Mouse (Mus musculus) limb, embryonic 15.5 days (tissue): ENCODE results near the gene Tuba1a. TPM values are rescaled to one million over a fixed set of nuclear protein-coding genes. Genes with fewer than 3 reads are reported as not detected.
"Not testable (repeated sequence)": the region's sequence is repeated elsewhere in the genome, so short reads cannot be mapped to it uniquely, and the experiment has no call there.

Source experiments
- ATAC-seq: fragments of 200-750 bp; cut with Nextera tagmentation; 2 replicates; pipeline ENCODE4 v1.8.0; 2017; ENCODE audit warnings: low read depth, moderate TSS enrichment; ENCODE audit not compliant: insufficient number of reproducible peaks, low FRiP score, low TSS enrichment
- H3K27ac ChIP-seq: fragments of 300-500 bp; sonication (generic); 2 replicates; pipeline ENCODE4 v1.5.1; 2015; ENCODE audit warnings: moderate library complexity, mild to moderate bottlenecking, inconsistent platforms
- H3K27me3 ChIP-seq: fragments of 300-500 bp; sonication (generic); 2 replicates; pipeline ENCODE4 v1.6.1; 2015; ENCODE audit warnings: inconsistent platforms
- H3K36me3 ChIP-seq: fragments of 300-500 bp; sonication (generic); 2 replicates; pipeline ENCODE4 v1.6.1; 2015; ENCODE audit warnings: inconsistent platforms
- H3K4me1 ChIP-seq: fragments of 300-500 bp; sonication (generic); 2 replicates; pipeline ENCODE4 v1.6.1; 2015; ENCODE audit warnings: inconsistent platforms
- H3K4me2 ChIP-seq: fragments of 300-500 bp; sonication (generic); 2 replicates; pipeline ENCODE4 v1.6.1; 2015; ENCODE audit warnings: mild to moderate bottlenecking, inconsistent platforms
- H3K4me3 ChIP-seq: fragments of 300-500 bp; sonication (generic); 2 replicates; pipeline ENCODE4 v1.5.1; 2015; ENCODE audit warnings: mild to moderate bottlenecking, inconsistent platforms
- H3K9ac ChIP-seq: fragments of 300-500 bp; sonication (generic); 2 replicates; pipeline ENCODE4 v1.6.1; 2015; ENCODE audit warnings: inconsistent platforms
- H3K9me3 ChIP-seq: fragments of 300-500 bp; sonication (generic); 2 replicates; pipeline ENCODE4 v1.6.1; 2016; ENCODE audit warnings: inconsistent platforms
- WGBS: fragments of 180-500 bp; shearing (Covaris S2); methylation state at CpG from one replicate; pipeline ENCODE4 v1.1.7; 2015; 5-methylcytosine and 5-hydroxymethylcytosine counted together
- polyA plus RNA-seq: library from polyadenylated mRNA; unstranded; fragments of >200 nt; fragmentation: Nextera tagmentation; extraction: Ambion mirVana; gene quantifications from 2 replicates; pipeline ENCODE4 v1.2.1, GENCODE M21; 2015

Tuba1a gene
- polyA plus RNA-seq, 1 experiment from 2014 or later, result 1,206 TPM

GRCm38 (mm10) chr15:98928598-98929240 is 24.8 kb downstream of the Tuba1a start:
- Histone ChIP-seq H3K27me3 (no peaks in the 10 kb centered on the region), H3K9ac (no peak overlapping the region), H3K4me2 (no peak overlapping the region), H3K9me3 (no peaks in the 10 kb centered on the region), H3K4me3 (no peak overlapping the region), H3K27ac (no peak overlapping the region), H3K4me1 (peaks cover 13% of the 10 kb centered on the region), H3K36me3 (peaks cover 10% of the 10 kb centered on the region)
- WGBS, result 12% methylated on average over 13 of the region's 13 CpGs
- ATAC-seq, result no peak

GRCm38 (mm10) chr15:98927566-98927965 is 25.9 kb downstream of the Tuba1a start:
- Histone ChIP-seq H3K4me3 (no peak overlapping the region), H3K4me1 (peaks cover 10% of the 10 kb centered on the region), H3K27me3 (no peaks in the 10 kb centered on the region), H3K9ac (no peak overlapping the region), H3K27ac (no peak overlapping the region), H3K4me2 (no peak overlapping the region), H3K9me3 (no peaks in the 10 kb centered on the region), H3K36me3 (peaks cover 10% of the 10 kb centered on the region)
- WGBS, result 80% methylated on average over 5 of the region's 5 CpGs
- no peak for ATAC-seq

GRCm38 (mm10) chr15:98924682-98925081 is 28.8 kb downstream of the Tuba1a start:
- no peak overlapping the region for H3K4me3 ChIP-seq
- peaks cover 5% of the 10 kb centered on the region; the same call in 1 of the 2 replicates for H3K4me1 ChIP-seq
- ATAC-seq, result no peak
- no peaks in the 10 kb centered on the region for H3K27me3 ChIP-seq
- no peak overlapping the region for H3K9ac ChIP-seq
- no peak overlapping the region for H3K4me2 ChIP-seq
- H3K27ac ChIP-seq, result no peak overlapping the region
- 75% methylated on average over 3 of the region's 3 CpGs for WGBS
- H3K36me3 ChIP-seq, result no peaks in the 10 kb centered on the region
- H3K9me3 ChIP-seq, result no peaks in the 10 kb centered on the region

GRCm38 (mm10) chr15:98923031-98923537 is 30.4 kb downstream of the Tuba1a start:
- no peaks in the 10 kb centered on the region for H3K36me3 ChIP-seq
- no peak overlapping the region for H3K4me3 ChIP-seq
- H3K27ac ChIP-seq, result no peak overlapping the region
- no peak overlapping the region for H3K9ac ChIP-seq
- WGBS, result 78% methylated on average over 2 of the region's 2 CpGs
- no peaks in the 10 kb centered on the region for H3K4me1 ChIP-seq
- no peak for ATAC-seq
- H3K27me3 ChIP-seq, result no peaks in the 10 kb centered on the region
- no peaks in the 10 kb centered on the region for H3K9me3 ChIP-seq
- no peak overlapping the region for H3K4me2 ChIP-seq

GRCm38 (mm10) chr15:98922581-98922980 is 30.9 kb downstream of the Tuba1a start:
- no peak overlapping the region for H3K9ac ChIP-seq
- 53% methylated on average over 3 of the region's 3 CpGs for WGBS
- no peak for ATAC-seq

GRCm38 (mm10) chr15:98921510-98921909 is 32.0 kb downstream of the Tuba1a start:
- H3K4me3 ChIP-seq, result no peak overlapping the region
- peaks cover 7% of the 10 kb centered on the region for H3K4me1 ChIP-seq
- no peak for ATAC-seq
- no peaks in the 10 kb centered on the region for H3K27me3 ChIP-seq
- H3K9ac ChIP-seq, result no peak overlapping the region
- 76% methylated on average over 5 of the region's 5 CpGs for WGBS
- H3K27ac ChIP-seq, result no peak overlapping the region
- H3K9me3 ChIP-seq, result no peaks in the 10 kb centered on the region
- no peaks in the 10 kb centered on the region for H3K36me3 ChIP-seq
- no peak overlapping the region for H3K4me2 ChIP-seq

More at GRCm38 (mm10) chr15:98922581-98922980, 30.9 kb downstream of the Tuba1a start:
- H3K27me3 ChIP-seq, result no peaks in the 10 kb centered on the region
- no peaks in the 10 kb centered on the region for H3K9me3 ChIP-seq
- H3K4me2 ChIP-seq, result no peak overlapping the region
- no peaks in the 10 kb centered on the region for H3K36me3 ChIP-seq
- H3K4me1 ChIP-seq, result no peaks in the 10 kb centered on the region
- no peak overlapping the region for H3K4me3 ChIP-seq
- no peak overlapping the region for H3K27ac ChIP-seq

GRCm38 (mm10) chr15:98918499-98918895 is 35.0 kb downstream of the Tuba1a start:
- H3K27ac ChIP-seq, result peak overlapping the region; percentile 95
- peaks cover 19% of the 10 kb centered on the region for H3K4me1 ChIP-seq
- not testable (repeated sequence) for H3K27me3 ChIP-seq, H3K9me3 ChIP-seq, ATAC-seq, H3K36me3 ChIP-seq
- H3K4me3 ChIP-seq, result peak overlapping the region; percentile 84
- 0 out of 2 replicates have a peak overlapping the region, but pooled peaks have one; percentile 14 for H3K9ac ChIP-seq
- 22% methylated on average over 8 of the region's 8 CpGs for WGBS
- peak overlapping the region; percentile 78 for H3K4me2 ChIP-seq

GRCm38 (mm10) chr15:98917538-98918498 is 35.7 kb downstream of the Tuba1a start, which contains the start of gene Lmbr1l:
TSS of gene Lmbr1l (minus strand) at chr15:98918231.
- no peaks in the 10 kb centered on the region for H3K27me3 ChIP-seq
- H3K4me2 ChIP-seq, result peak within 1 kb of the TSS; percentile 78
- H3K9me3 ChIP-seq, result no peaks in the 10 kb centered on the region
- peak within 1 kb of the TSS; percentile 95 for H3K27ac ChIP-seq
- H3K4me3 ChIP-seq, result peak within 1 kb of the TSS; percentile 84
- H3K9ac ChIP-seq, result peak within 1 kb of the TSS; percentile 76
- under 1% methylated on average over 82 of the region's 82 CpGs for WGBS
- peak; percentile 97 for ATAC-seq
- peaks cover 16% of the 10 kb centered on the region; the same call in 1 of the 2 replicates for H3K36me3 ChIP-seq
- H3K4me1 ChIP-seq, result peaks cover 19% of the 10 kb centered on the region

GRCm38 (mm10) chr15:98917091-98917490 is 36.4 kb downstream of the Tuba1a start:
- Histone ChIP-seq H3K4me3 (peak overlapping the region; percentile 84), H3K9ac (peak overlapping the region; percentile 76), H3K9me3 (no peaks in the 10 kb centered on the region), H3K4me2 (peak overlapping the region; percentile 78), H3K27ac (peak overlapping the region; percentile 95), H3K27me3 (no peaks in the 10 kb centered on the region), H3K4me1 (peaks cover 19% of the 10 kb centered on the region), H3K36me3 (peaks cover 23% of the 10 kb centered on the region)
- WGBS, result under 1% methylated on average over 14 of the region's 14 CpGs
- no peak for ATAC-seq

GRCm38 (mm10) chr15:98916016-98916415 is 37.5 kb downstream of the Tuba1a start:
- no peaks in the 10 kb centered on the region for H3K9me3 ChIP-seq
- no peak overlapping the region for H3K9ac ChIP-seq
- peaks cover 34% of the 10 kb centered on the region for H3K36me3 ChIP-seq
- H3K27me3 ChIP-seq, result no peaks in the 10 kb centered on the region
- peak overlapping the region; percentile 78 for H3K4me2 ChIP-seq
- H3K4me1 ChIP-seq, result peaks cover 19% of the 10 kb centered on the region
- WGBS, result 85% methylated on average over 4 of the region's 4 CpGs
- no peak overlapping the region for H3K27ac ChIP-seq
- H3K4me3 ChIP-seq, result peak overlapping the region; percentile 84; the same call in 1 of the 2 replicates
- no peak for ATAC-seq

GRCm38 (mm10) chr15:98914903-98915302 is 38.6 kb downstream of the Tuba1a start:
- no peak for ATAC-seq
- Histone ChIP-seq H3K36me3 (peaks cover 44% of the 10 kb centered on the region), H3K9me3 (no peaks in the 10 kb centered on the region), H3K4me2 (no peak overlapping the region), H3K27me3 (no peaks in the 10 kb centered on the region), H3K9ac (no peak overlapping the region), H3K4me1 (peaks cover 19% of the 10 kb centered on the region), H3K4me3 (no peak overlapping the region), H3K27ac (no peak overlapping the region)
- 90% methylated on average over 6 of the region's 6 CpGs for WGBS
